Mouse (Mus musculus) olfactory bulb, adult 2 months (tissue): ENCODE results near the gene Gas2.

Source experiments
- CTCF ChIP-seq: fragments of 200-500 bp; IDR thresholded peaks from 2 replicates; pipeline ENCODE4 v1.5.1; 2012; ENCODE audit warnings: low read depth, mild to moderate bottlenecking, low read length, moderate library complexity; ENCODE audit not compliant: insufficient read depth
- POLR2A ChIP-seq: fragments of 200-500 bp; IDR thresholded peaks from 2 replicates; pipeline ENCODE4 v1.6.1; 2012; ENCODE audit warnings: mild to moderate bottlenecking, low read depth, low read length, moderate library complexity; ENCODE audit not compliant: insufficient read depth

- TF ChIP-seq CTCF (no peak), POLR2A (no peak)
Measured at GRCm38 (mm10) chr7:52024050-52024626, 162.3 kb downstream of the Gas2 start.
